Mouse (Mus musculus) ES-E14 (cell line): ENCODE measurements around the gene Chchd6. TPM values are rescaled to one million over a fixed set of nuclear protein-coding genes. Genes with fewer than 3 reads are reported as not detected.

Experiments
- DNase-seq: peaks from one replicate; pipeline ENCODE4 v3.0.0-alpha.2; 2013; ENCODE audit warnings: low read depth, low spot score
- H3K27ac ChIP-seq: 2 replicates; pipeline ENCODE4 v1.5.1; 2012; ENCODE audit warnings: low read depth, mild to moderate bottlenecking, low read length, moderate library complexity, mixed read lengths; ENCODE audit not compliant: poor library complexity, insufficient read depth, severe bottlenecking
- H3K36me3 ChIP-seq: 2 replicates; pipeline ENCODE4 v1.6.1; 2012; ENCODE audit warnings: mild to moderate bottlenecking, low read length, moderate library complexity, mixed read lengths; ENCODE audit not compliant: control insufficient read depth, poor library complexity, insufficient read depth, severe bottlenecking
- H3K4me1 ChIP-seq, 2 experiments: fragments of 150-350 bp in 1 of 2; sonication (generic) in 1 of 2; 2 replicates each; pipeline ENCODE4 v1.6.1; 2012; ENCODE audit warnings: low read length in 2 of 2, mild to moderate bottlenecking in 1 of 2, mixed read lengths in 1 of 2; ENCODE audit not compliant: control insufficient read depth in 2 of 2, insufficient read depth in 2 of 2, poor library complexity in 1 of 2
- H3K4me3 ChIP-seq, 2 experiments: fragments of 150-350 bp in 1 of 2; sonication (generic) in 1 of 2; 2 replicates each; pipeline ENCODE4 v1.5.1; 2012; ENCODE audit warnings: low read length in 2 of 2, low read depth in 1 of 2, mild to moderate bottlenecking in 1 of 2, mixed read lengths in 1 of 2; ENCODE audit not compliant: insufficient read depth in 1 of 2, poor library complexity in 1 of 2, severe bottlenecking in 1 of 2
- H3K9ac ChIP-seq: 2 replicates; pipeline ENCODE4 v1.6.1; 2012; ENCODE audit warnings: low read depth, mild to moderate bottlenecking, low read length, mixed read lengths; ENCODE audit not compliant: poor library complexity, insufficient read depth, severe bottlenecking
- H3K9me3 ChIP-seq: fragments of 150-350 bp; sonication (generic); 2 replicates; pipeline ENCODE4 v1.6.1; 2012; ENCODE audit warnings: low read depth, mild to moderate bottlenecking, low read length; ENCODE audit not compliant: control insufficient read depth, insufficient read depth
- CHD2 ChIP-seq: IDR thresholded peaks from 2 replicates; pipeline ENCODE4 v1.6.1; 2014; ENCODE audit warnings: mild to moderate bottlenecking, low read depth, low read length, inconsistent platforms
- HCFC1 ChIP-seq: IDR thresholded peaks from 2 replicates; pipeline ENCODE4 v1.6.1; 2012; ENCODE audit warnings: low read length, inconsistent platforms, borderline replicate concordance; ENCODE audit not compliant: insufficient read depth
- MAFK ChIP-seq: IDR thresholded peaks from 2 replicates; pipeline ENCODE4 v1.6.1; 2014; ENCODE audit warnings: mild to moderate bottlenecking, low read depth, low read length, inconsistent platforms; ENCODE audit not compliant: insufficient read depth
- ZC3H11A ChIP-seq: IDR thresholded peaks from 2 replicates; pipeline ENCODE4 v1.6.1; 2012; ENCODE audit warnings: low read depth, mild to moderate bottlenecking, inconsistent platforms, low read length, borderline replicate concordance
- ZNF384 ChIP-seq: IDR thresholded peaks from 2 replicates; pipeline ENCODE4 v1.6.1; 2012; ENCODE audit warnings: low read depth, low read length, inconsistent platforms
- in situ Hi-C, 2 experiments: fragments of 600-800 bp; cut with MboI; formaldehyde crosslinking; loops; one replicate each; pipeline ENCODE4 v1.15.1; 2025; ENCODE audit warnings: low sequenced_read_pairs in 2 of 2, inconsistent platforms in 1 of 2; ENCODE audit not compliant: unreplicated experiment in 2 of 2
- total RNA-seq: library from RNA; depleted of rRNA; stranded (reverse); fragments of 300-350 nt; gene quantifications from 2 replicates; pipeline ENCODE4 v1.2.3, GENCODE M21; 2012

The Chchd6 gene
- total RNA-seq, 1 experiment: 28.0 TPM

DNA sequence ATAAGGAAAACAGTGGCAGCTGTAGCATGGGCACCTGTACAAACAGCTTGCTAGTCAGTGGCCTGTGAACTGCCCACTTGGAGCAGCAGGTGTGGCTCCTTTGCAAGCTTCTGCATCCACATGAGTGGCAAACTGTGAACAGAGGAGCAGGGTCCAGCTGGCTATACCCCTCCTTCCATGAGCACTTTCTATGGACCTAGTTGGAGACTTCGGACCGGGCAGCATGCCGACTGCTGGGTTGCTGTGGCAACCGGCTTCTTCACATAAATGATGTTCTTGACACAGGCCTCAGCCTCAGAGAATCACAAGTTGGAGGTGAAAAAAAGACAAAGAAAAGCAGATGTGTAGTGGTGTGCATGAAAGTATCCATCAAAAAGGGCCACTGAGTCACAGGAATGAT, 154.8 kb downstream of the Chchd6 start:
- Histone ChIP-seq H3K36me3 (no peaks in the 10 kb centered on the region), H3K9me3 (no peaks in the 10 kb centered on the region), H3K9ac (no peak overlapping the region), H3K27ac (no peak overlapping the region), H3K4me3 (no peak overlapping the region), H3K4me1 (no peaks in the 10 kb centered on the region)
- TF ChIP-seq CHD2 (no peak), ZNF384 (no peak)
- in situ Hi-C loops: no loop called here
- no peak for DNase-seq

DNA sequence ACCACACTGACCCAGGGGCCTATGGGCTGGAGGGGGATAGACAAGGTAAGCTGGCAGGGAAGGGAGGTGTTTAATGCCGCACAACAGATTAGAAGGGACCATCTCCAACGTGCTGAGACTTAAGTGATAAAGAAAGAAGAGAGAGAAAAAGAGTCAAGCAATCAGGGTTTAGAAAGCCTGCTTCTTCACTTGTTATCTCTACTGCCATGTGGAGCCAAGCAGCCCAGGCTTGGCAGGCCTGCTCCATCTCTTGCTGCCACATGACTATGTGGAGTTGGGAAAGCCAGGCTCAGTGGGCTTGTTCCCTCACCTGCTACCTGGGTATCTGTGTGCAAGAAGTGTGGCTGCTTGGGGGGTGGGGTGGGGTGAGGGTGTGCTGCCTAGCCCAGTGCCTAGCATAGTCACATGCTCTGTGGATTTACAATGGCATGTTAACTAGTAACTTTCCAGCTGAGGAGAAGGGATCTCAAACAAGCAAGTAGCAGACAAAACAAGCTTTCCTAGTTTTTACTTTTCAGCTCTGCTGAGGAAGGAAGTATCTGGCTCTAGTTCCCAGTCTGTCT, 163.5 kb downstream of the Chchd6 start:
- in situ Hi-C loops: no loop called here
- no peaks in the 10 kb centered on the region for H3K9me3 ChIP-seq
- DNase-seq: no peak

DNA sequence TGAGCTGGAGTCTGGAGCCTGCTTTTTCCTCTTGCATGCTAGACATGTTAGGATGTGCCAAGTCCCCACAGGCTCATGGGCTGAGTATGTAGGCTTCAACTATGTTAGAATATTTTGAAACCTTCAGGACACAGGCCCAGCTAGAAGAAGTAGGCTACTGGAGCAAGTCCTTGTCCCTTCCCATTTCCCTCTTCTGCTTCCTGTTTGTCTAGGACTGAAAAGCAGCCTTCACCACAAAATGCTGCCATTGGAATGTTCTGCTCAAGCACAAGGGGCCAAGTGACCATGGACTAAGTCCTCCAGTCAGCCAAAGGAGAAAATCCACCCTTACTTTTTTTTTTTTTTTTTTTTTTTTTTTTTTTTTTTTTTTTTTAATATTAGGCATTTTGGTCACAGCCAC, 164.7 kb downstream of the Chchd6 start:
- Histone ChIP-seq H3K27ac (no peak overlapping the region), H3K4me1 (0 out of 4 replicates have a peak, but pooled peaks cover 0 to 3% of the 10 kb centered on the region in 2 experiments), H3K9ac (no peak overlapping the region), H3K9me3 (no peaks in the 10 kb centered on the region), H3K36me3 (no peaks in the 10 kb centered on the region), H3K4me3 (no peak overlapping the region)
- DNase-seq: no peak
- in situ Hi-C loops: no loop called here
- TF ChIP-seq CHD2 (no peak), MAFK (no peak), ZC3H11A (no peak), HCFC1 (no peak), ZNF384 (peak; percentile 29; the same call in 1 of the 2 replicates)

More for the DNA sequence above, 163.5 kb downstream of the Chchd6 start:
- Histone ChIP-seq H3K9ac (no peak overlapping the region), H3K4me1 (no peaks in the 10 kb centered on the region), H3K4me3 (no peak overlapping the region), H3K36me3 (no peaks in the 10 kb centered on the region), H3K27ac (no peak overlapping the region)
- TF ChIP-seq ZC3H11A (no peak), HCFC1 (no peak), MAFK (no peak), CHD2 (no peak), ZNF384 (no peak)

DNA sequence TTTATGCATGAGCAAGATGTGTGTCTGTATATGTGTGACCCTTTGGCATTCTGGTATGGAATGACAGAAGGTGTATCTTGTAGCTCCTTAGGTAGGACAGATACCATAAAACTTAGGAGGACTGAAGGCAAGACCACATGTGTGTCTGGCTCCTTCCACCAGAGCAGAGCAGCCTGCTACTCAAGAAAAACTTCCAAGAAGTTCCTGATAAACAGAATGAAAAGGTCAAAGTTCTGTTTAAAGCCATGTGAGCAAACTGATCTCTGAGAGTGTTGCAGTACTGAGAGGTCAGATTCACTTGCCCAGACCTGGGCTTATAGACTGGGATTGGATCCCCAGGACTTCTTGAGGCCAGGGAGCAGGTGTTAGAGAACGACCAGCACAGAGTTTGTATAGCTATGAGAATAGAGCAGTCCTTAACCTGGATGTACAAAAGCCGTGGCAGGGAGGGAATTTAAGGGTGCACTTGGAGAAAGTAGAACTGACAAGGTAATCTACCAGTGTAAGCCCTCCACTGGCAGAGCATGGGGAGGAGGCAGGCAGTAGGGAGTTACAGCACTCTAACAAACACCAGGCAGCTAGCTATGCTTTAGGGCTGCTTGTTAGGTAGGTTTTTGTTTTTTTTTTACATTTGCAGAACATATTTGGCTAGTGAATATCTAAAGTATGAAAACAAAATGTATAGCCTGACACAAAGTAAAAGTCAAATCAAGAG, 166.6 kb downstream of the Chchd6 start:
- no peak for DNase-seq
- Histone ChIP-seq H3K4me1 (0 out of 4 replicates have a peak, but pooled peaks cover 0 to 3% of the 10 kb centered on the region in 2 experiments), H3K9ac (no peak overlapping the region), H3K36me3 (no peaks in the 10 kb centered on the region), H3K27ac (no peak overlapping the region), H3K9me3 (no peaks in the 10 kb centered on the region), H3K4me3 (no peak overlapping the region)
- no peak for TF ChIP-seq MAFK
- no peak for TF ChIP-seq CHD2
- no peak for TF ChIP-seq ZNF384
- TF ChIP-seq ZC3H11A: no peak
- TF ChIP-seq HCFC1: no peak
- in situ Hi-C loops: no loop called here
